Mouse (Mus musculus) kidney, postnatal 36 days (tissue): ENCODE results near the gene Mettl6.
A peak's percentile ranks its signal among the peaks of the same experiment; 100 is the strongest.
"Not testable (repeated sequence)": the region's sequence is repeated elsewhere in the genome, so short reads cannot be mapped to it uniquely, and the experiment has no call there.

Experiments used
- DNase-seq, 2 experiments: peaks; one replicate each; pipeline ENCODE4 v3.0.0; 2021 to 2022; ENCODE audit warnings: mixed read lengths in 2 of 2

The Mettl6 gene

GRCm38 (mm10) chr14:31472451-31473061 is 22.3 kb downstream of the Mettl6 start:
- DNase-seq, result peak; percentile 64 to 79

GRCm38 (mm10) chr14:31469711-31470110 is 25.1 kb downstream of the Mettl6 start:
- no peak for DNase-seq

DNA sequence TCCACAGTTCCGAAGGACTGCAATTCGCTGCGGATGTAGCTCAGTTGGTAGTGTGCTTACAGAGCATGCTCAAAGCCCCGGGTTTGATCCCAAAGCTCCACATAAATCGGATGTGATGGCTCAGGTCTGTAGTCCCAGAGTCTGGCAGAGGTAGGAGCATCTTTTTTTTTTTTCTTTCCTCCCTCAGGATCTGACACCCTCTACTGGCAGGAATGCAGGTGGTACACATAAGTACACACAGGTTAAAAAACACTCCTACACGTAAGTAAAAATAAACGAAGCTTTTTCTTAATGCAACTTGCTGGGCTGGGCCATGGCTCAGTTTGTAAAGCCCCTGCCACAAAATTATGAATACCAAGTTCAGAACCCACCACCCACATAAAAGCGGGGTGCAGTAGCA is 30.7 kb downstream of the Mettl6 start:
- DNase-seq, result peak; percentile 44 to 74

DNA sequence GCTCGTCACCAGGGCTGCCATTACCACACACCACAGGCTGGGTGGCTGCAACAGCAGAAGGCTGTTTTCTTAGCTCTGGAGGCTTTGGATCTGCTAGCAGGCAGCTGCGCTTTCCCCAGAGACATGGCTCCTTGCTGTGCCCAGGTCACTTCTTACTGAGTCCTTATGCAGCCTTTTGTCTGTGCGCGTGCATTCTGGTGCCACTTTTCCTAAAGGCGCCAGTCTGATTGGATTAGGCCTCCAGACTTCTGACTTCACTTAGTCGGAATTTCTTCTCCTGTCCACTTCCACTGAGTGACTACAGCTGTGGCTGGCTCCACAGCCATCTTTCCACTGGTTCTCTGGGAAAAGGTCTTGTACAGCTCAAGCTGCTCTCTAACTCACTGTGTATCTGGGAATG is 32.0 kb downstream of the Mettl6 start:
- peak in 1 of 2 experiments; percentile 9 for DNase-seq

GRCm38 (mm10) chr14:31462226-31462625 is 32.6 kb downstream of the Mettl6 start:
- peak in 1 of 2 experiments; percentile 10 for DNase-seq

DNA sequence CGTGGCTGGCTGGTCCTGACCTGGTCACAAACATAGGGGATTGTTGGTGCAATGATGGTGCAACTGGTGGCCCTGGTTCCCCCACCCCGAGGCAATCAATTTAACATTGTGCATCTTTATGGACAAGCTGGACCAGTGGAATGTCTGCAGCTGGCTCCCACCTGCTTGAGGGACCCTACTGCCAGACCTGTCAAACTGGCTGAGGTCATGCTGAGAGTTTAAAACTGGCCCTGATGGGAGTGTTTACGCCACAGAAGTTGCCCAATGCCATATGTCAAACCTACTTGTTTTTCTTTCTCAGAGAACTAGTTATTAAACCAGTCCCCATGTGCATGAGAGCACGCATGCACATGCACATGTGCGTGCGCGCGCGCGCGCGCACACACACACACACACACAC is 36.8 kb downstream of the Mettl6 start:
- DNase-seq, result no peak

DNA sequence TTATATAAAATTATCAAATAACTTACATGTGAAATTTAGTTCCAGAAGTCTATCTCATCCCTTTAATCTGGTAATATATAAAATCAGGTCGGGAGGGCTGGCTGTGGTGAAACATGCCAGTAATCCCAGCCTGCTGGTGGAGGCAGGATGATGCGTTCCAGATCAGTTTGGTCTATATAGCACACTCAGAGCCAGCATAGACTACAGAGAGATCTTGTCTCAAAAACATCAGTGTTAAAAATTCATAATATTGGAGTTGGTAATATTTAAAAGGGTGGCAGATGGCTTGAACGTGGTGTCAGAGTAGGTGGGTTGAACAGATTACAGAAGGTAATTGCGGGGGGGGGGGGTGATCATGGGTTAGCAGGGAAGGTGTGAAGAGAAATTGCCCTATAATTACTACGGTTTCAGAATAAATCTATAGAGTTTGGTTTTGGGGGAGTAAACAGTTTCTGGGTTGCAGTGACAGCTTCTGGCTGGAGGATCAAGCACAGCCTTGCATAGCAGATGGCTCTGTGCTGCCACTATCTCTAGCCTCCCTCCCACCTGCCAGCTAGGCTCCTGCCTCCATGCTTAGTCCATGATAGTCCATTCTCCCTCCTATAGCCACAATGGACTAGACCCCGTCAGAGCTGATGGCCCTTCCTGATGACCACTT is 38.6 kb downstream of the Mettl6 start:
- DNase-seq, result no peak

- peak; percentile 33 to 56 for DNase-seq
These were observed 39.8 kb downstream of the Mettl6 start for GRCm38 (mm10) chr14:31454849-31455566.

DNA sequence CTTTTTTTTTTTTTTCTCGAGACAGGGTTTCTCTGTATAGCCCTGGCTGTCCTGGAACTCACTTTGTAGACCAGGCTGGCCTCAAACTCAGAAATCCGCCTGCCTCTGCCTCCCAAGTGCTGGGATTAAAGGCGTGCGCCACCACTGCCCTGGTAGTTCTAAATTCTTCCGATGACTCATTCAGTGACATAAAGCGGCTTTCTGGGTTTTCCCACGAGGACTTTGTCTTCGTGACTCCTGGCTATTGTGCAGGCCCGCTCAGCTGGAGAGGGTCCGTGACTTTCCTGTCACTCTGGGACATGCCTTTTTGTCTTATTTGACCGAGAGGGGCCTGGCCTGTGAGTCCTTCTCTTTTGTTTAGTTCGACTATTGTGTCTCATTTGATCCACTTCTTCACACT is 40.9 kb downstream of the Mettl6 start:
- not testable (repeated sequence) for DNase-seq

- DNase-seq, result peak in 1 of 2 experiments; percentile 39
These were observed 45.8 kb downstream of the Mettl6 start for GRCm38 (mm10) chr14:31448994-31449393.

- no peak for DNase-seq
These were observed 51.2 kb downstream of the Mettl6 start for GRCm38 (mm10) chr14:31443616-31444015.

- no peak for DNase-seq
These were observed 54.1 kb downstream of the Mettl6 start for GRCm38 (mm10) chr14:31440725-31441124.

- peak in 1 of 2 experiments; percentile 56 for DNase-seq
These were observed 54.6 kb downstream of the Mettl6 start for GRCm38 (mm10) chr14:31440230-31440629.

DNA sequence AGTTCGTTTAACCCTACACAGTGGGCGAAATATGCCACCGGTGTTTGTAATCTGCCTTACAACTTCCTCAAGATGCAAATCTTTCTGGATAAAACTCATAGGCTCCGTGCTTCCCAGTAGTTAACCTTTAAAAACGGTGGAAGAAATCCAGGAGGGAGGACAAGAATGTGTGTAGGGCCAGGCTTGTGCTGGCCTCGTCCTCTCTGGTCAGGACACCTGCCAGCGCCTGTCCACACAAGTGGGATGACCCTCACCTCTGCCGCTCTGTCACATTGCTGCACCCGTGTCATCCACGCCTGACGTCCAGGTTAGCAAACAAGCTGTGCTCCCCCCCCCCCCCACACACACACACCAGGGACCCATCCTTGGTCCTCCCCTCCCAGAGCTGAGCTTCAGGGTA is 55.6 kb downstream of the Mettl6 start:
- DNase-seq, result peak; percentile 60

- peak in 1 of 2 experiments; percentile 48 for DNase-seq
These were observed 56.9 kb downstream of the Mettl6 start for GRCm38 (mm10) chr14:31437826-31438529.

GRCm38 (mm10) chr14:31435930-31436693 is 58.7 kb downstream of the Mettl6 start, which contains the start of gene Sh3bp5:
TSS of gene Sh3bp5 (minus strand) at chr14:31436078.
- peak; percentile 94 to 97 for DNase-seq

GRCm38 (mm10) chr14:31435018-31435915 is 59.6 kb downstream of the Mettl6 start:
- DNase-seq, result peak in 1 of 2 experiments; percentile 61

GRCm38 (mm10) chr14:31434426-31434825 is 60.4 kb downstream of the Mettl6 start:
- DNase-seq, result peak in 1 of 2 experiments; percentile 63

DNA sequence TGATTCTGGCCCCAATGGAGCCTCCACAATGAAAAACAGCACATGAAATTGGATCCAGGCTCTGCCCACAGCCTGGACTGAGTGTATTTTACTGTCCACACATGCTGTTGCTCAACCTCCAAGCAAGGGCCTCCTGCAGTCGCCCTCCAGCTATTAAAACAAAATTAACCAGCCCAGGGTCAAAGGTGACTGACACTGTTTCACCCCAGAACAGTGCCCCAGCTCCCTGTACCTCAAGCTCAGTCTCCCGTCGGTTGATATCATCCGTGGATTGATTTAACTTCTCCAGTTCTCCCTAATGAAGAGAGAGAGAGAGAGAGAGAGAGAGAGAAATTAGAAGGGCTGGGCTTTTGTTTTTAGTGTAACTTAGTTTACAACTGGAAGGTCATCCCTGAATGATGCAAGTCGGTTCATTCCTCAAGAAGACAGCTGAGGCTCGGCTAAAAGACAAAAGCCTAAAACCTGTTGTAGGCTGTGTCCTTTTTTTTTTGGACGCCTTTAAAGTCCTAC is 60.9 kb downstream of the Mettl6 start:
- DNase-seq, result peak; percentile 72 to 86

- DNase-seq, result no peak
These were observed 61.7 kb downstream of the Mettl6 start for GRCm38 (mm10) chr14:31433126-31433525.

DNA sequence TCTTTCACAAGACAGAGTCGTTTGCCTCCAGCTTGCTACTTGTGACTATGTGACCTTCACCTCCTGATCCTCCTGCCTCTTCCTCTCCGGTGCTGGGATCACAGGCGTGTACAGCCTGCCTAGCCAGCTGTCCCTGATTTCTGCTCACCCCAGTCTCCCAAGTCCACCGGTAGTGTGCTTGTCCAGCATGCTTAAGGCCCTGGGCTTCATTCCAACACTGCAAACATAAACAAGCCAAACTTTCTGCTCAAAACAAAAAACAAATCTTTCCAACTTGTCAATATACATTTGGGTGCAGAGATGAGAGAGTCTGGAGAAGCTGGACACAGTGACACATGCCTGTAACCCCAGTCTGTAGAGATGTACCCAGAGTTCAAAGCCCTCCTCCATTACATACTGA is 62.4 kb downstream of the Mettl6 start:
- peak; percentile 57 to 59 for DNase-seq
